Mouse (Mus musculus): Measurements from ENCODE around the gene Ptgir.
"Not testable (repeated sequence)": the region's sequence is repeated elsewhere in the genome, so short reads cannot be mapped to it uniquely, and the experiment has no call there.

Ptgir gene

GRCm38 (mm10) chr7:16942861-16943260, 36.6 kb downstream of the Ptgir start:
- DNase-seq (ENCODE audit: low spot score), result no peak

GRCm38 (mm10) chr7:16944061-16944807, 37.9 kb downstream of the Ptgir start, which contains the start of gene Pnmal2:
TSS of gene Pnmal2 (plus strand) at chr7:16944682.
- DNase-seq (ENCODE audit: low spot score), result peak; percentile 87

- DNase-seq (ENCODE audit: low spot score), result peak; percentile 35
Observed at GRCm38 (mm10) chr7:16944808-16945315, 38.6 kb downstream of the Ptgir start.

- no peak for DNase-seq (ENCODE audit: low spot score)
Observed at GRCm38 (mm10) chr7:16945419-16945818, 39.1 kb downstream of the Ptgir start.

GRCm38 (mm10) chr7:16946441-16947348, 40.4 kb downstream of the Ptgir start:
- no peak for DNase-seq (ENCODE audit: low spot score)

- no peak for DNase-seq (ENCODE audit: low spot score)
Observed at GRCm38 (mm10) chr7:16947349-16947895, 41.1 kb downstream of the Ptgir start.

GRCm38 (mm10) chr7:16947959-16948361, 41.7 kb downstream of the Ptgir start:
- DNase-seq (ENCODE audit: low spot score), result peak; percentile 50

GRCm38 (mm10) chr7:16948923-16949458, 42.7 kb downstream of the Ptgir start:
- DNase-seq (ENCODE audit: low spot score), result no peak

- DNase-seq (ENCODE audit: low spot score), result peak; percentile 81
Observed at GRCm38 (mm10) chr7:16949908-16950841, 43.9 kb downstream of the Ptgir start.

GRCm38 (mm10) chr7:16950861-16951635, 44.8 kb downstream of the Ptgir start:
- DNase-seq (ENCODE audit: low spot score), result peak; percentile 80

- DNase-seq (ENCODE audit: low spot score), result not testable (repeated sequence)
Observed at GRCm38 (mm10) chr7:16953776-16954175, 47.5 kb downstream of the Ptgir start.

- DNase-seq (ENCODE audit: low spot score), result no peak
Observed at GRCm38 (mm10) chr7:16955712-16956111, 49.4 kb downstream of the Ptgir start.

GRCm38 (mm10) chr7:16956410-16957265, 50.3 kb downstream of the Ptgir start:
- DNase-seq (ENCODE audit: low spot score), result no peak

- DNase-seq (ENCODE audit: low spot score), result peak; percentile 63
Observed at GRCm38 (mm10) chr7:16959539-16960187, 53.4 kb downstream of the Ptgir start, which contains the start of gene Pnmal1. TSS of gene Pnmal1 (plus strand) at chr7:16959679.
